Mouse (Mus musculus): ENCODE data around the gene Arl15. TPM values are rescaled to one million over a fixed set of nuclear protein-coding genes. Genes with fewer than 3 reads are reported as not detected.

Gene Arl15
- polyA plus RNA-seq, 1 experiment from 2014 or later, result 19.7 TPM

- Histone ChIP-seq H3K4me2 (ENCODE audit: low read length) (no peak overlapping the region), H3K4me1 (replicated peaks; ENCODE audit: control insufficient read depth, insufficient read depth, low read length) (no peaks in the 10 kb centered on the region), H3K27ac (ENCODE audit: low read length) (no peak overlapping the region), H3K9me3 (ENCODE audit: control insufficient read depth, low read length) (no peaks in the 10 kb centered on the region), H3K27me3 (replicated peaks; ENCODE audit: control insufficient read depth, insufficient read depth, low read length) (no peaks in the 10 kb centered on the region), H3K36me3 (ENCODE audit: control insufficient read depth, insufficient read depth) (no peaks in the 10 kb centered on the region; the same call in 1 of the 2 replicates), H3K4me3 (replicated peaks; ENCODE audit: low read length) (no peak overlapping the region), H3K9ac (replicated peaks; ENCODE audit: low read depth, low read length) (no peak overlapping the region)
- 97% methylated on average over 16 of the region's 16 CpGs for WGBS
- ATAC-seq, result no peak
These were observed 44.6 kb downstream of the Arl15 start for GRCm38 (mm10) chr13:113838601-113839576.

DNA sequence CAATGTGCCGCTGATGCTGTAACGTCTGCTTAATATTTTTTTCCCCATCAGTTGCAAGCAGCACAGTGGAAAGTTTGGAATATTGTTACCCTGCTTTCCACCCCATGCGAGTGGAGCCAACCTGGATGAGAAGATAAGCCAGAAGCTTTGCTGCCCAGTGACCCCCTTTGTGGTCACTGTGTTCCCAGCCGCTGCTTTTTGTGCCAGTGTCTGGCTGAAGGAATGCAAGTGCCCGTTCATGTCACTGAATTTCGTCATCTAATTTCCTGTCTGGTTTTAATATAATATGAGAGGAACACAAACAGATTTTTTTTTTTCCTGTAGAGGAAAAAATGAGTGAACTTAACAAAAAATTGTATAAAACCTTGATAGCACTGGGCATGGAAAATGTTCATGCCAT is 46.1 kb downstream of the Arl15 start:
- H3K9me3 ChIP-seq (ENCODE audit: control insufficient read depth, low read length), result no peaks in the 10 kb centered on the region
- H3K27me3 ChIP-seq (replicated peaks; ENCODE audit: control insufficient read depth, insufficient read depth, low read length), result no peaks in the 10 kb centered on the region
- WGBS, result 88% methylated on average over 6 of the region's 6 CpGs
- H3K27ac ChIP-seq (ENCODE audit: low read length), result no peak overlapping the region
- H3K4me2 ChIP-seq (ENCODE audit: low read length), result no peak overlapping the region
- no peak overlapping the region for H3K4me3 ChIP-seq (replicated peaks; ENCODE audit: low read length)
- H3K9ac ChIP-seq (replicated peaks; ENCODE audit: low read depth, low read length), result no peak overlapping the region
- H3K36me3 ChIP-seq (ENCODE audit: control insufficient read depth, insufficient read depth), result no peaks in the 10 kb centered on the region; the same call in 1 of the 2 replicates
- ATAC-seq, result no peak
- H3K4me1 ChIP-seq (replicated peaks; ENCODE audit: control insufficient read depth, insufficient read depth, low read length), result no peaks in the 10 kb centered on the region

GRCm38 (mm10) chr13:113842411-113843309 is 48.4 kb downstream of the Arl15 start:
- no peak overlapping the region for H3K4me2 ChIP-seq (ENCODE audit: low read length)
- no peaks in the 10 kb centered on the region for H3K27me3 ChIP-seq (replicated peaks; ENCODE audit: control insufficient read depth, insufficient read depth, low read length)
- no peak overlapping the region for H3K9ac ChIP-seq (replicated peaks; ENCODE audit: low read depth, low read length)
- 94% methylated on average over 14 of the region's 14 CpGs for WGBS
- H3K36me3 ChIP-seq (ENCODE audit: control insufficient read depth, insufficient read depth), result no peaks in the 10 kb centered on the region; the same call in 1 of the 2 replicates
- no peak overlapping the region for H3K4me3 ChIP-seq (replicated peaks; ENCODE audit: low read length)
- no peaks in the 10 kb centered on the region for H3K4me1 ChIP-seq (replicated peaks; ENCODE audit: control insufficient read depth, insufficient read depth, low read length)
- no peak overlapping the region for H3K27ac ChIP-seq (ENCODE audit: low read length)
- no peak for ATAC-seq
- no peaks in the 10 kb centered on the region for H3K9me3 ChIP-seq (ENCODE audit: control insufficient read depth, low read length)

DNA sequence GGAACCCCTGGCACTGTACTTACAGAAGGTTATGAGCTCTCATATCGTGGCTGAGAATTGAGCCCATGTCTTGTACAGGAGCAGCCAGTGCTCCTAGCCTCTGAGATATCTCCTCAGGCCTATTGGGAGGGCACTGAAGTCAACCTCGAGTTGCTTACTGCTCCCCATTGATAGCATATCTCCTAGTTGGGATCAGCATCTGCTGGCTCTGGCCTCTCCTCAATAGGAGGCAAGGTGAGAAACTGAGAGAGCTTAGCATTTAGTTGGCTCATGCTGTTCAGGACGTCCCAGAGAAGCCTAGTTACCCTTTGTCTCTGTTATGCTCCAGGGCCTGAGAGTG is 49.0 kb downstream of the Arl15 start:
- Histone ChIP-seq H3K9me3 (ENCODE audit: control insufficient read depth, low read length) (no peaks in the 10 kb centered on the region), H3K36me3 (ENCODE audit: control insufficient read depth, insufficient read depth) (no peaks in the 10 kb centered on the region; the same call in 1 of the 2 replicates), H3K27me3 (replicated peaks; ENCODE audit: control insufficient read depth, insufficient read depth, low read length) (no peaks in the 10 kb centered on the region), H3K4me1 (replicated peaks; ENCODE audit: control insufficient read depth, insufficient read depth, low read length) (no peaks in the 10 kb centered on the region), H3K9ac (replicated peaks; ENCODE audit: low read depth, low read length) (no peak overlapping the region), H3K4me2 (ENCODE audit: low read length) (no peak overlapping the region), H3K4me3 (replicated peaks; ENCODE audit: low read length) (no peak overlapping the region), H3K27ac (ENCODE audit: low read length) (no peak overlapping the region)
- no peak for ATAC-seq
- WGBS, result 86% methylated on average over 3 of the region's 3 CpGs

- no peaks in the 10 kb centered on the region for H3K9me3 ChIP-seq (ENCODE audit: control insufficient read depth, low read length)
- H3K36me3 ChIP-seq (ENCODE audit: control insufficient read depth, insufficient read depth), result no peaks in the 10 kb centered on the region; the same call in 1 of the 2 replicates
- no peak overlapping the region for H3K4me3 ChIP-seq (replicated peaks; ENCODE audit: low read length)
- H3K27ac ChIP-seq (ENCODE audit: low read length), result no peak overlapping the region
- no peaks in the 10 kb centered on the region for H3K4me1 ChIP-seq (replicated peaks; ENCODE audit: control insufficient read depth, insufficient read depth, low read length)
- H3K4me2 ChIP-seq (ENCODE audit: low read length), result no peak overlapping the region
- ATAC-seq, result no peak
- WGBS, result 97% methylated on average over 8 of the region's 8 CpGs
- no peak overlapping the region for H3K9ac ChIP-seq (replicated peaks; ENCODE audit: low read depth, low read length)
- H3K27me3 ChIP-seq (replicated peaks; ENCODE audit: control insufficient read depth, insufficient read depth, low read length), result no peaks in the 10 kb centered on the region
These were observed 49.6 kb downstream of the Arl15 start for GRCm38 (mm10) chr13:113843901-113844300.

- ATAC-seq, result no peak
- WGBS, result 96% methylated on average over 4 of the region's 4 CpGs
- Histone ChIP-seq H3K9ac (replicated peaks; ENCODE audit: low read depth, low read length) (no peak overlapping the region), H3K36me3 (ENCODE audit: control insufficient read depth, insufficient read depth) (no peaks in the 10 kb centered on the region), H3K4me3 (replicated peaks; ENCODE audit: low read length) (no peak overlapping the region), H3K27ac (ENCODE audit: low read length) (no peak overlapping the region), H3K9me3 (ENCODE audit: control insufficient read depth, low read length) (no peaks in the 10 kb centered on the region), H3K4me2 (ENCODE audit: low read length) (no peak overlapping the region), H3K4me1 (replicated peaks; ENCODE audit: control insufficient read depth, insufficient read depth, low read length) (no peaks in the 10 kb centered on the region), H3K27me3 (replicated peaks; ENCODE audit: control insufficient read depth, insufficient read depth, low read length) (no peaks in the 10 kb centered on the region)
These were observed 50.4 kb downstream of the Arl15 start for GRCm38 (mm10) chr13:113844717-113845116.

DNA sequence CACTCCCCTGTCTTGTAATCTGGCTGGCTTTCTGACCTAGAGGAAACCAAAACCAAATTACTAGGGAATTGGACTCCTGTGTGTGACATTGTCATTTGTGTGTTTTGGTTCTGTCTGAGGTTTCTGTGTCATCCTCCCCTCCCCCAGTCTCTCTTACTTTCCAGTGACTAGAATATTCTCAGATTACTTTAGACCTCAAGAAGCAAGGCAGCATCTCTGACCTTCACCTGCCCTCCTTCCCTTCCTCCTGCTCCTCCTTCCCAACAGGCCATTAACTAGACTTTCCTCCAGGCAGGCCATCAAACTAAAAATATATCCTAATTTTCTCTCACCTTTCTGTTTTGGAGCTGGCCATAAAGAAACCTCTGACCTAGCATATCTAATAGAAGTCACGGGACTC is 50.9 kb downstream of the Arl15 start:
- 80% methylated on average over 1 of the region's 1 CpGs for WGBS
- H3K9ac ChIP-seq (replicated peaks; ENCODE audit: low read depth, low read length), result no peak overlapping the region
- no peaks in the 10 kb centered on the region for H3K27me3 ChIP-seq (replicated peaks; ENCODE audit: control insufficient read depth, insufficient read depth, low read length)
- H3K4me1 ChIP-seq (replicated peaks; ENCODE audit: control insufficient read depth, insufficient read depth, low read length), result no peaks in the 10 kb centered on the region
- H3K9me3 ChIP-seq (ENCODE audit: control insufficient read depth, low read length), result no peaks in the 10 kb centered on the region
- no peak for ATAC-seq
- H3K27ac ChIP-seq (ENCODE audit: low read length), result no peak overlapping the region
- no peaks in the 10 kb centered on the region for H3K36me3 ChIP-seq (ENCODE audit: control insufficient read depth, insufficient read depth)
- no peak overlapping the region for H3K4me3 ChIP-seq (replicated peaks; ENCODE audit: low read length)
- H3K4me2 ChIP-seq (ENCODE audit: low read length), result no peak overlapping the region

- Histone ChIP-seq H3K9me3 (ENCODE audit: control insufficient read depth, low read length) (no peaks in the 10 kb centered on the region), H3K4me1 (replicated peaks; ENCODE audit: control insufficient read depth, insufficient read depth, low read length) (no peaks in the 10 kb centered on the region), H3K9ac (replicated peaks; ENCODE audit: low read depth, low read length) (no peak overlapping the region), H3K27me3 (replicated peaks; ENCODE audit: control insufficient read depth, insufficient read depth, low read length) (no peaks in the 10 kb centered on the region), H3K27ac (ENCODE audit: low read length) (no peak overlapping the region), H3K4me3 (replicated peaks; ENCODE audit: low read length) (no peak overlapping the region), H3K36me3 (ENCODE audit: control insufficient read depth, insufficient read depth) (no peaks in the 10 kb centered on the region), H3K4me2 (ENCODE audit: low read length) (no peak overlapping the region)
- 69% methylated on average over 10 of the region's 10 CpGs for WGBS
- no peak for ATAC-seq
These were observed 52.1 kb downstream of the Arl15 start for GRCm38 (mm10) chr13:113846413-113846812.

DNA sequence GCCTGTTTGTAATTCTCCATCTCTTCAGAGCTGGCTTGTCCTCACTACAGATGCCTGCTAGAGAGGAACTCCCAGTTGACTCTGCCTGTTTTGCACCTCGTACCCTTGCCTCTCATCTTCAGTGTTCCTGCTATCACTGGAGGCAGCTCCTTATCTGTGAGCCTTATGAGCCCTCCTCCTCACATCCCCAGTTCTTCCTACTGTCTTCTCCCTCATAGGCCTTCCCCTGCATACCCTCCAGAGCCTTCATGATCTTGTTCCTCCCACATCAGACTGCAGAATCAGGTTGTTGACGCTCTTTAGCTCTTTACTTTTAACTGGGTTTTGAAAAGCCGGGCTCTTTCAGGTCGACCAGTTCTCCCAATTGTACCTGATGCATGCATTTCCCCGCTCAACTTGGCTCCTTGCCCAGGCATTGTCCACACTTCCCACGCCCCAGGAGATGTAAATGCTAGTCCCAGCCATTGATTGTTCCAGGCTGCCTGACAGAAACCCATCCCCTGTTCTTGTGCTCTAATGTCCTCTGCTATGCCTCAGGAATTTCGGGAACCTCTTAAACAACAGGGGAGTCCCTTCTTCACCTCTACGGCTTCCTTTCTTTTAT is 56.2 kb downstream of the Arl15 start:
- H3K4me1 ChIP-seq (replicated peaks; ENCODE audit: control insufficient read depth, insufficient read depth, low read length), result no peaks in the 10 kb centered on the region
- no peak overlapping the region for H3K4me2 ChIP-seq (ENCODE audit: low read length)
- H3K9me3 ChIP-seq (ENCODE audit: control insufficient read depth, low read length), result no peaks in the 10 kb centered on the region
- H3K27me3 ChIP-seq (replicated peaks; ENCODE audit: control insufficient read depth, insufficient read depth, low read length), result no peaks in the 10 kb centered on the region
- H3K36me3 ChIP-seq (ENCODE audit: control insufficient read depth, insufficient read depth), result no peaks in the 10 kb centered on the region
- H3K27ac ChIP-seq (ENCODE audit: low read length), result no peak overlapping the region
- H3K4me3 ChIP-seq (replicated peaks; ENCODE audit: low read length), result no peak overlapping the region
- 81% methylated on average over 8 of the region's 8 CpGs for WGBS
- ATAC-seq, result no peak
- no peak overlapping the region for H3K9ac ChIP-seq (replicated peaks; ENCODE audit: low read depth, low read length)
